Mouse (Mus musculus): ENCODE measurements at regions not wholly inside any gene's neighbourhood (a gene's known extent, or its start where the extent isn't known, plus 50 kb on each side); places are given as distances from the start of the nearest gene placed in this dataset.

DNA sequence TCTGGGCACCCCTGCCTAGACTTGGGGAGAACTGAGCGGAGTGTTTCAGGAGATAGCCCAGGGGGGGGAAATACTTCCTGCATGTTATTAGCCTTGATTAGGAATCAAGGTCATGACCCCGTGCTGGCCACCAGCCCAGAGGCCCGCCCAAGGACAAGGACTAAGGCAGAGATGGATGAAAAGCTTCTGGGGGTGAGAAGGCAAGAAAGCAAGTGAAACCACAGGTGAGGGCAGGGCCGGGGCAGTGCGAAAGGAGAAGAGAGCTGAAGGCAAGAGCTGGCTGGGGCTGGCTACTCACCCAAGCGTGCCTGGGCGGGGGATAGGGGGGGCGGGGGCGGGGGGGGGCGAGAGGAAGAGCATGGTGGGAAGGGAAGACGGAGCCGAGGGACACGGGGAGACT, 96.0 kb upstream of the Nkx1-1 start:
- no peak for TF ChIP-seq POLR2A (IDR thresholded peaks at IDR 0.05; ENCODE audit: low read depth, low read length)
- TF ChIP-seq CTCF (conservative IDR thresholded peaks at IDR 0.05; ENCODE audit: insufficient read depth, insufficient read length, low read depth, low read length): no peak

All from kidney, adult 2 months (tissue).